Mouse (Mus musculus): ENCODE results near the gene Ppp1r3d.

GRCm38 (mm10) chr2:178430231-178430630 is 16.0 kb upstream of the Ppp1r3d start, which contains the start of gene Cdh26:
- TF ChIP-seq CTCF (IDR thresholded peaks at IDR 0.05; ENCODE audit: low read depth) = no peak
- TF ChIP-seq EP300 (IDR thresholded peaks at IDR 0.05; ENCODE audit: low read depth) = no peak
